Mouse (Mus musculus): ENCODE data around the gene Tiam2. TPM values are rescaled to one million over a fixed set of nuclear protein-coding genes. Genes with fewer than 3 reads are reported as not detected.

Tiam2 gene
- polyA plus RNA-seq, 1 experiment: 254 TPM

- Histone ChIP-seq H3K27ac (ENCODE audit: insufficient read depth, low read depth, low read length) (no peak overlapping the region), H3K4me1 (ENCODE audit: control insufficient read depth, insufficient read depth, low read length) (no peaks in the 10 kb centered on the region), H3K4me3 (ENCODE audit: insufficient read depth, low read depth, low read length) (no peak overlapping the region)
- 42% methylated on average over 1 of the region's 1 CpGs for WGBS
- TF ChIP-seq CTCF (IDR thresholded peaks at IDR 0.05; ENCODE audit: insufficient read depth, low read depth, low read length) (no peak), POLR2A (IDR thresholded peaks at IDR 0.05; ENCODE audit: insufficient read depth, low read depth, low read length) (no peak)
Observed at GRCm38 (mm10) chr17:3368386-3368785, 42.0 kb downstream of the Tiam2 start.

- WGBS: 50% methylated on average over 4 of the region's 4 CpGs
- H3K27ac ChIP-seq (ENCODE audit: insufficient read depth, low read depth, low read length): no peak overlapping the region
- no peaks in the 10 kb centered on the region for H3K4me1 ChIP-seq (ENCODE audit: control insufficient read depth, insufficient read depth, low read length)
- no peak overlapping the region for H3K4me3 ChIP-seq (ENCODE audit: insufficient read depth, low read depth, low read length)
- TF ChIP-seq POLR2A (IDR thresholded peaks at IDR 0.05; ENCODE audit: insufficient read depth, low read depth, low read length) (no peak), CTCF (IDR thresholded peaks at IDR 0.05; ENCODE audit: insufficient read depth, low read depth, low read length) (no peak)
Observed at GRCm38 (mm10) chr17:3369631-3370030, 43.3 kb downstream of the Tiam2 start.

GRCm38 (mm10) chr17:3378606-3379005, 52.2 kb downstream of the Tiam2 start:
- TF ChIP-seq POLR2A (IDR thresholded peaks at IDR 0.05; ENCODE audit: insufficient read depth, low read depth, low read length) (no peak), CTCF (IDR thresholded peaks at IDR 0.05; ENCODE audit: insufficient read depth, low read depth, low read length) (no peak)
- no peak overlapping the region for H3K27ac ChIP-seq (ENCODE audit: insufficient read depth, low read depth, low read length)
- H3K4me1 ChIP-seq (ENCODE audit: control insufficient read depth, insufficient read depth, low read length): no peaks in the 10 kb centered on the region
- 42% methylated on average over 2 of the region's 2 CpGs for WGBS
- no peak overlapping the region for H3K4me3 ChIP-seq (ENCODE audit: insufficient read depth, low read depth, low read length)

GRCm38 (mm10) chr17:3379753-3380588, 53.6 kb downstream of the Tiam2 start:
- no peak for TF ChIP-seq POLR2A (IDR thresholded peaks at IDR 0.05; ENCODE audit: insufficient read depth, low read depth, low read length)
- no peak for TF ChIP-seq CTCF (IDR thresholded peaks at IDR 0.05; ENCODE audit: insufficient read depth, low read depth, low read length)
- WGBS: 44% methylated on average over 10 of the region's 13 CpGs
- H3K27ac ChIP-seq (ENCODE audit: insufficient read depth, low read depth, low read length): no peak overlapping the region
- no peaks in the 10 kb centered on the region for H3K4me1 ChIP-seq (ENCODE audit: control insufficient read depth, insufficient read depth, low read length)
- H3K4me3 ChIP-seq (ENCODE audit: insufficient read depth, low read depth, low read length): no peak overlapping the region

GRCm38 (mm10) chr17:3385391-3385790, 59.0 kb downstream of the Tiam2 start:
- no peak for TF ChIP-seq CTCF (IDR thresholded peaks at IDR 0.05; ENCODE audit: insufficient read depth, low read depth, low read length)
- no peak for TF ChIP-seq POLR2A (IDR thresholded peaks at IDR 0.05; ENCODE audit: insufficient read depth, low read depth, low read length)
- 54% methylated on average over 1 of the region's 1 CpGs for WGBS
- H3K4me3 ChIP-seq (ENCODE audit: insufficient read depth, low read depth, low read length): no peak overlapping the region

GRCm38 (mm10) chr17:3387819-3388218, 61.4 kb downstream of the Tiam2 start:
- TF ChIP-seq POLR2A (IDR thresholded peaks at IDR 0.05; ENCODE audit: insufficient read depth, low read depth, low read length) (no peak), CTCF (IDR thresholded peaks at IDR 0.05; ENCODE audit: insufficient read depth, low read depth, low read length) (no peak)
- no peaks in the 10 kb centered on the region for H3K4me1 ChIP-seq (ENCODE audit: control insufficient read depth, insufficient read depth, low read length)
- no peak overlapping the region for H3K4me3 ChIP-seq (ENCODE audit: insufficient read depth, low read depth, low read length)
- H3K27ac ChIP-seq (ENCODE audit: insufficient read depth, low read depth, low read length): no peak overlapping the region
- 90% methylated on average over 4 of the region's 4 CpGs for WGBS

More at GRCm38 (mm10) chr17:3385391-3385790, 59.0 kb downstream of the Tiam2 start:
- H3K4me1 ChIP-seq (ENCODE audit: control insufficient read depth, insufficient read depth, low read length): no peaks in the 10 kb centered on the region
- no peak overlapping the region for H3K27ac ChIP-seq (ENCODE audit: insufficient read depth, low read depth, low read length)

GRCm38 (mm10) chr17:3389741-3390140, 63.4 kb downstream of the Tiam2 start:
- TF ChIP-seq POLR2A (IDR thresholded peaks at IDR 0.05; ENCODE audit: insufficient read depth, low read depth, low read length): no peak
- TF ChIP-seq CTCF (IDR thresholded peaks at IDR 0.05; ENCODE audit: insufficient read depth, low read depth, low read length): no peak
- WGBS: 95% methylated on average over 4 of the region's 4 CpGs
- Histone ChIP-seq H3K4me1 (ENCODE audit: control insufficient read depth, insufficient read depth, low read length) (no peaks in the 10 kb centered on the region), H3K4me3 (ENCODE audit: insufficient read depth, low read depth, low read length) (no peak overlapping the region), H3K27ac (ENCODE audit: insufficient read depth, low read depth, low read length) (no peak overlapping the region)

GRCm38 (mm10) chr17:3393981-3394380, 67.6 kb downstream of the Tiam2 start:
- peaks cover 5% of the 10 kb centered on the region; the same call in 1 of the 2 replicates for H3K4me1 ChIP-seq (ENCODE audit: control insufficient read depth, insufficient read depth, low read length)
- no peak overlapping the region for H3K4me3 ChIP-seq (ENCODE audit: insufficient read depth, low read depth, low read length)
- TF ChIP-seq POLR2A (IDR thresholded peaks at IDR 0.05; ENCODE audit: insufficient read depth, low read depth, low read length): no peak
- no peak for TF ChIP-seq CTCF (IDR thresholded peaks at IDR 0.05; ENCODE audit: insufficient read depth, low read depth, low read length)
- WGBS: 17% methylated on average over 2 of the region's 2 CpGs
- H3K27ac ChIP-seq (ENCODE audit: insufficient read depth, low read depth, low read length): no peak overlapping the region

- peaks cover 5% of the 10 kb centered on the region; the same call in 1 of the 2 replicates for H3K4me1 ChIP-seq (ENCODE audit: control insufficient read depth, insufficient read depth, low read length)
- H3K27ac ChIP-seq (ENCODE audit: insufficient read depth, low read depth, low read length): no peak overlapping the region
- H3K4me3 ChIP-seq (ENCODE audit: insufficient read depth, low read depth, low read length): no peak overlapping the region
- 85% methylated on average over 2 of the region's 2 CpGs for WGBS
- TF ChIP-seq CTCF (IDR thresholded peaks at IDR 0.05; ENCODE audit: insufficient read depth, low read depth, low read length): no peak
- no peak for TF ChIP-seq POLR2A (IDR thresholded peaks at IDR 0.05; ENCODE audit: insufficient read depth, low read depth, low read length)
Observed at GRCm38 (mm10) chr17:3394985-3395384, 68.6 kb downstream of the Tiam2 start.

All from olfactory bulb, adult 2 months (tissue).